Mouse (Mus musculus): ENCODE results near the gene Nup210. TPM values are rescaled to one million over a fixed set of nuclear protein-coding genes. Genes with fewer than 3 reads are reported as not detected.

Gene Nup210
- polyA plus RNA-seq, 1 experiment from 2014 or later: 24.0 TPM

GRCm38 (mm10) chr6:91001566-91001965 lies 115.1 kb downstream of the Nup210 start:
- DNase-seq (ENCODE audit: low spot score): no peak
- no peak overlapping the region for H3K27ac ChIP-seq
- peaks cover 22% of the 10 kb centered on the region for H3K27me3 ChIP-seq (ENCODE audit: insufficient read depth, poor library complexity, severe bottlenecking)
- H3K36me3 ChIP-seq: no peaks in the 10 kb centered on the region
- no peaks in the 10 kb centered on the region for H3K9me3 ChIP-seq
- no peak overlapping the region for H3K4me3 ChIP-seq
- H3K4me1 ChIP-seq (replicated peaks): peaks cover 18% of the 10 kb centered on the region
- 36% methylated on average over 7 of the region's 7 CpGs for WGBS

- Histone ChIP-seq H3K9me3 (no peaks in the 10 kb centered on the region), H3K27ac (peak overlapping the region; percentile 36)
- DNase-seq (ENCODE audit: low spot score): peak; percentile 25
These were observed 115.7 kb downstream of the Nup210 start for GRCm38 (mm10) chr6:91000819-91001525.

GRCm38 (mm10) chr6:90999176-90999575 lies 117.5 kb downstream of the Nup210 start:
- H3K4me1 ChIP-seq (replicated peaks): peaks cover 18% of the 10 kb centered on the region
- 92% methylated on average over 4 of the region's 4 CpGs for WGBS
- H3K27me3 ChIP-seq (ENCODE audit: insufficient read depth, poor library complexity, severe bottlenecking): peaks cover 22% of the 10 kb centered on the region
- no peak overlapping the region for H3K27ac ChIP-seq
- DNase-seq (ENCODE audit: low spot score): no peak
- H3K4me3 ChIP-seq: no peak overlapping the region
- no peaks in the 10 kb centered on the region for H3K9me3 ChIP-seq
- H3K36me3 ChIP-seq: no peaks in the 10 kb centered on the region

More at GRCm38 (mm10) chr6:91000819-91001525, 115.7 kb downstream of the Nup210 start:
- Histone ChIP-seq H3K4me3 (peak overlapping the region; percentile 40), H3K36me3 (no peaks in the 10 kb centered on the region), H3K27me3 (ENCODE audit: insufficient read depth, poor library complexity, severe bottlenecking) (peaks cover 22% of the 10 kb centered on the region), H3K4me1 (replicated peaks) (peaks cover 18% of the 10 kb centered on the region)
- 6% methylated on average over 15 of the region's 15 CpGs for WGBS

DNA sequence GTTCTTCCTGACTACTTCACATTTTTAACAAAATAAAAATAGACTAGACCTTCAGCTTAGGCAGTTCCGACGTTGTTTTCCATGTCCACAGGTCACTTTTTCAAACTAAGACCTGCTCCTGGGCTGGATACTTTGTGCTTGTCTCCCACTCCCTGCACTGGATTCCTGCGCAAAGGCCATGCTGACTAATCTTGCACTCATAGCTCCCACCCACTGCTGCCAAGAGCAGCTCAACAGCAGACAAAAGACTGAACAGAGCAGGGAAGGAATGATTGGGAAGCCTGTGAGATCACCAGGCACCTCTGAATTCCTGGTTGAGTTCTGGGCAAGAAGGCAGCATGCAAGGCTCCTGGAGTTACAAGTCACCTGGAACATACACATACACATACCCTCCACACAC lies 119.6 kb downstream of the Nup210 start:
- no peak for DNase-seq (ENCODE audit: low spot score)
- WGBS: 95% methylated on average over 3 of the region's 3 CpGs
- H3K27ac ChIP-seq: no peak overlapping the region
- H3K4me1 ChIP-seq (replicated peaks): peaks cover 14% of the 10 kb centered on the region
- peaks cover 15% of the 10 kb centered on the region for H3K9me3 ChIP-seq
- peaks cover 22% of the 10 kb centered on the region for H3K27me3 ChIP-seq (ENCODE audit: insufficient read depth, poor library complexity, severe bottlenecking)
- no peaks in the 10 kb centered on the region for H3K36me3 ChIP-seq
- no peak overlapping the region for H3K4me3 ChIP-seq

- Histone ChIP-seq H3K9me3 (peaks cover 16% of the 10 kb centered on the region), H3K27ac (no peak overlapping the region), H3K4me1 (replicated peaks) (peaks cover 7% of the 10 kb centered on the region), H3K4me3 (no peak overlapping the region), H3K36me3 (no peaks in the 10 kb centered on the region), H3K27me3 (ENCODE audit: insufficient read depth, poor library complexity, severe bottlenecking) (peaks cover 14% of the 10 kb centered on the region)
- WGBS: 86% methylated on average over 2 of the region's 2 CpGs
- DNase-seq (ENCODE audit: low spot score): no peak
These were observed 120.4 kb downstream of the Nup210 start for GRCm38 (mm10) chr6:90996181-90996580.

DNA sequence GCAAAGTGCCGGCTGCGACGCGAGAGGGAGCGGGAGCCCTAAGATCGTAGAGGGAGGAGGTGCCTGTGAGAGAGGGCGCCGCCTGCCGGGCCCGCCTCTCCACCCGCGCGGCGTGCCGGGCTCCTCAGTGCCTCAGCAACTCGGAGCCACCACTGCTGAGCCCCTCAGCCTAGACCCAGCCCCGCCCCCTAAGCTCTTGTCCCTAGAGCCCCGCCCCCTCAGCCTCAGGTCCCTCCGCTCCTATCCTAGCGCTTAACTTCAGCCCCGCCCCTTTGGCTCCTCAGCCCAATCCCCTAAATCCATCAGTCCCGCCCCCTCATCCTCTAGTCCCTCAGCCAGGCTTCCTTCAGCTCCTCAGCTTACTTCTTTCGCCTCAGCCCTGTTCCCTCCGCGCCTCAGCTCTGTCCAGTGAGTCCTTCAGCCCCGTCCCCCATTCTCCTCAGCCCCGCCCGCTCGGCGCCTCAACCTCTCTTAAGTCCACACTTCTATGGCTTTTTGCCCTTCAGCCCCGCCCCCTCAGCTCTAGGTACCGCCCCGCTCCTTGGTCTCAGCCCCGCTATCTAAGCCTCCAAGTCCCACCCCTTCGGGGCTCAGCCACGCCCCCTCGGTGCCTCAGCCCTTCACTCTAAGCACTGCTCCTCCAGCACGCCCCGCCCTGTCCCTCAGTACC lies 127.8 kb downstream of the Nup210 start, which contains the start of gene Iqsec1:
Iqsec1 (minus strand) TSS at position 38 of the 670 bp plus-strand sequence.
- DNase-seq (ENCODE audit: low spot score): peak; percentile 98
- WGBS: under 1% methylated on average over 39 of the region's 39 CpGs
- Histone ChIP-seq H3K9me3 (peaks cover 28% of the 10 kb centered on the region), H3K4me1 (replicated peaks) (peaks cover 41% of the 10 kb centered on the region), H3K27ac (peak within 1 kb of the TSS; percentile 84), H3K36me3 (no peaks in the 10 kb centered on the region), H3K4me3 (peak within 1 kb of the TSS; percentile 72), H3K27me3 (ENCODE audit: insufficient read depth, poor library complexity, severe bottlenecking) (peaks cover 24% of the 10 kb centered on the region)

- H3K4me1 ChIP-seq (replicated peaks): peaks cover 41% of the 10 kb centered on the region
- H3K27ac ChIP-seq: peak overlapping the region; percentile 84
- H3K9me3 ChIP-seq: peaks cover 23% of the 10 kb centered on the region; the same call in 1 of the 2 replicates
- peaks cover 24% of the 10 kb centered on the region for H3K27me3 ChIP-seq (ENCODE audit: insufficient read depth, poor library complexity, severe bottlenecking)
- under 1% methylated on average over 59 of the region's 59 CpGs for WGBS
- DNase-seq (ENCODE audit: low spot score): no peak
- H3K4me3 ChIP-seq: peak overlapping the region; percentile 72
- no peaks in the 10 kb centered on the region for H3K36me3 ChIP-seq
These were observed 128.4 kb downstream of the Nup210 start for GRCm38 (mm10) chr6:90988299-90988625.

GRCm38 (mm10) chr6:90987561-90988298 lies 128.9 kb downstream of the Nup210 start:
- Histone ChIP-seq H3K27ac (peak overlapping the region; percentile 84), H3K4me1 (replicated peaks) (peaks cover 41% of the 10 kb centered on the region)

GRCm38 (mm10) chr6:90984101-90984500 lies 132.5 kb downstream of the Nup210 start:
- DNase-seq (ENCODE audit: low spot score): no peak
- Histone ChIP-seq H3K27ac (no peak overlapping the region), H3K36me3 (no peaks in the 10 kb centered on the region), H3K4me1 (replicated peaks) (peaks cover 41% of the 10 kb centered on the region), H3K27me3 (ENCODE audit: insufficient read depth, poor library complexity, severe bottlenecking) (peaks cover 24% of the 10 kb centered on the region), H3K9me3 (no peaks in the 10 kb centered on the region), H3K4me3 (no peak overlapping the region)
- WGBS: 61% methylated on average over 3 of the region's 3 CpGs

More at GRCm38 (mm10) chr6:90987561-90988298, 128.9 kb downstream of the Nup210 start:
- peaks cover 24% of the 10 kb centered on the region for H3K27me3 ChIP-seq (ENCODE audit: insufficient read depth, poor library complexity, severe bottlenecking)
- under 1% methylated on average over 76 of the region's 76 CpGs for WGBS
- peak overlapping the region; percentile 72 for H3K4me3 ChIP-seq
- no peaks in the 10 kb centered on the region for H3K36me3 ChIP-seq
- DNase-seq (ENCODE audit: low spot score): peak; percentile 59
- H3K9me3 ChIP-seq: peaks cover 19% of the 10 kb centered on the region; the same call in 1 of the 2 replicates

GRCm38 (mm10) chr6:90974279-90974678 lies 142.3 kb downstream of the Nup210 start:
- no peaks in the 10 kb centered on the region for H3K9me3 ChIP-seq
- WGBS: 91% methylated on average over 2 of the region's 2 CpGs
- H3K36me3 ChIP-seq: no peaks in the 10 kb centered on the region
- DNase-seq (ENCODE audit: low spot score): no peak
- H3K4me1 ChIP-seq (replicated peaks): peaks cover 14% of the 10 kb centered on the region
- no peaks in the 10 kb centered on the region for H3K27me3 ChIP-seq (ENCODE audit: insufficient read depth, poor library complexity, severe bottlenecking)
- no peak overlapping the region for H3K27ac ChIP-seq
- H3K4me3 ChIP-seq: no peak overlapping the region

GRCm38 (mm10) chr6:90969341-90969871 lies 147.2 kb downstream of the Nup210 start:
- H3K4me3 ChIP-seq: no peak overlapping the region
- no peaks in the 10 kb centered on the region for H3K9me3 ChIP-seq
- no peaks in the 10 kb centered on the region for H3K27me3 ChIP-seq (ENCODE audit: insufficient read depth, poor library complexity, severe bottlenecking)
- peaks cover 17% of the 10 kb centered on the region for H3K4me1 ChIP-seq (replicated peaks)
- 56% methylated on average over 2 of the region's 2 CpGs for WGBS
- no peak overlapping the region for H3K27ac ChIP-seq
- no peaks in the 10 kb centered on the region for H3K36me3 ChIP-seq
- no peak for DNase-seq (ENCODE audit: low spot score)

Measured in hindbrain, embryonic 10.5 days (tissue).